Mouse (Mus musculus): Measurements from ENCODE around the gene Rbp4.

Gene Rbp4

DNA sequence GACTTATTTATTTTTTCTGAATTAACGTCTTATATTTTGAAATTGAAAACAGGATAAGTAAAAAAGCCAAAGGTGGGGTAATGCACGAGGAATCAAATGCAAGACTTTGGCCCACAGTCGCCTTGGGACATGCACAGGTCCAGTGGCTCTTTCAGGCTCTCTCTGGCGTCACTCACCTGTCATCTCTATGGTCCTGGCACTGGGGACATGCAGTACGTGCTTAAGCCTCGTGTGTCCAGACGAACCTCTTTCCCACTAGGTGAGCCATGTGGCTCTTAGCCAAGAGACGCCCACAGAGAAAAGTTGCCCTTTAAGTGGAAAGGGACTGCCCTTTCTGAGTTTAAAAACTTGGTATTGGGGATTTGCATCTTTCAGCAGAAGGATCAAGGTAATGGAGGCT is 35.7 kb downstream of the Rbp4 start:
- no peak for DNase-seq (ENCODE audit: low spot score)

DNA sequence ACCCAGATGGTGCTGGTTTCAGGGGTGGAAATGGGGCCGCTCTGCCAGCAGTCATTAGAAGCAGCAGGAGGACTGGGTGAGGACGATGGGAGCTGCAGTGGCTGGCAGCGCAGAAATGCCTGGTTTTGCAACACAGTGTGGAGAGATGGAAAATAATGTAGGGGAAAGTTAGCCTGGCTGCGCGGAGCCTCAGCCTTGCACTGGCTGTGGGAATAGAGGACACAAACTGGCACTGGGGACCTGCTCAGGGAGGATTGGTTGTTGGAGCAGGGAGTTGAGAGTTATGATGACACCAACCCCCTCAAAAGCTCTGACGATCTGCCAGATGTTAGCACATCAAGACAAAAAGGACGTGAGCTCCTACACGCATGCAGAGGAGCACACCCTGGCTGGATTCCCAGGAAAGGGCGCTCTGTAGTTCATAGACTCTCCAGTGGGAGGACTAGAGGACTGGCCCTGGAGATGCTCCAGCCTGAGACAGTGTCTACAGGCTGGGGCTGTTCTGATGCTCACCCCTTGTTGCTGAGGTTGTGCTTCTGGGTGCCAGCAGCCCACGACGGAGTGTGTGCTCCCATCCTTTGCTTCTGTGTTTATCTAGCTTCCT is 38.0 kb downstream of the Rbp4 start:
- peak; percentile 31 for DNase-seq (ENCODE audit: low spot score)

DNA sequence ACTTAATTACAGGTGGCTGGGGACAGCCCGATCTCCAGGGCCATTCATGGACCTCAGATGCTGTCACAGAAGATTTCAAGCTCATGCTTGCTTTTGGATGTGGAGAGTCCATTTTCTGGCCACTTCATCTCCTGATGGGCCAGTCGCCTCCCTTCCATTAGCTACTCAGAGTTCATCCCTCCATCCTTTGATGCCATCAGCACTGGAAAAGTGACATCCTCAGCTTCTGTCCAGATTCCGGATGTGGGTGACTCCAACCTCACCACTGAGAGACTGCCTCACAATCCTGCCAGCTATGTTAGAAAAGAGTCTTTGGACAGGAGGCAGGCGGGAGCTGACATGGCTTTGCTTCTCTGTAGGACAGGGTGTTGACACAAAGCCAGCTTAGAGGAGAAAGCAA is 39.2 kb downstream of the Rbp4 start:
- DNase-seq (ENCODE audit: low spot score) = no peak

DNA sequence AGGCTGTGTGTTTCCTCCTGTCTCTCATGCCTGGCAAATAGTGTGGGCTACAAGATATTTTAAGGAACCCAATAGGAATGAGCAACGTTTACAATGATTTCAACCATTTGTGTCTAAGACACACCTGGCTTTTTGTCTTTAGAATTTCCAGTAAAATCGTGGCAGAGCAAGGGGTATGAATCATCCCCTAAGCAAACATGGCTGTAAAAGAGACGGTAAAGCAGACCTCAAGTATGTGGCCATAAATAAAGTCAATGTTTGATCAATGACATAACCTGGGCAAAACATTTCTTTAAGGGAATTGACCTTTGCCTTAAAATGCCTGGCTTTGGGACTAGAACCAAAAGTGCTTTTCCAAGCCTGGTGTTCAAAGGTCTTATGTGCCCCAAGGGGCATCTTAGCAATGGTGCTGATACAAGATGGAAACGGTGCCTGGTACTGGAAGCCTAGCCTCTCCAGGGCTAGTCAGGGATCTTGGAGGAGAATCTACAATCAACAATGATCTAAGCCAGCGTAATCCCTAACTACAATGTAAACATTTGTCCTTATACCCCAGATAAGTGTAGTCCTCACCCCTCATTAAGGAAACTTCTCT is 42.1 kb downstream of the Rbp4 start:
- DNase-seq (ENCODE audit: low spot score) = no peak

DNA sequence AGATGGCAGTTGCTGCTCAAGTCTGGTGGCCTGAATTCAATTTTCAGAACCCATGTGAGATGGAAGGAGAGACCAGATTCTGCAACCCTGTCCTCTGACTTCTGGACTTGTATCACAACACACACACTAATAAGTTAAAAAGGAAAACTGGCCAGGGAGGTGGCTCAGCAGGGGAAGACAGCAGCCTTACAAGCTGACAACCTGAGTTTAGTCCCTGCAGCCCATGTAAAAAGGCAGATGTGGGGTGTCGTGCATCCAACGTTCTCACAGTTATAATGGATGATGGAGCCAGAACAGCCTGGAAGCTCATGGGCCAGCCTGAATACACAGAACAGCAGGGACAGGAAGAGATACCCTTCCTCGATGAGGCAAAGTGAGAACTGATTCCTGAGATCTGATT is 43.7 kb downstream of the Rbp4 start:
- no peak for DNase-seq (ENCODE audit: low spot score)

DNA sequence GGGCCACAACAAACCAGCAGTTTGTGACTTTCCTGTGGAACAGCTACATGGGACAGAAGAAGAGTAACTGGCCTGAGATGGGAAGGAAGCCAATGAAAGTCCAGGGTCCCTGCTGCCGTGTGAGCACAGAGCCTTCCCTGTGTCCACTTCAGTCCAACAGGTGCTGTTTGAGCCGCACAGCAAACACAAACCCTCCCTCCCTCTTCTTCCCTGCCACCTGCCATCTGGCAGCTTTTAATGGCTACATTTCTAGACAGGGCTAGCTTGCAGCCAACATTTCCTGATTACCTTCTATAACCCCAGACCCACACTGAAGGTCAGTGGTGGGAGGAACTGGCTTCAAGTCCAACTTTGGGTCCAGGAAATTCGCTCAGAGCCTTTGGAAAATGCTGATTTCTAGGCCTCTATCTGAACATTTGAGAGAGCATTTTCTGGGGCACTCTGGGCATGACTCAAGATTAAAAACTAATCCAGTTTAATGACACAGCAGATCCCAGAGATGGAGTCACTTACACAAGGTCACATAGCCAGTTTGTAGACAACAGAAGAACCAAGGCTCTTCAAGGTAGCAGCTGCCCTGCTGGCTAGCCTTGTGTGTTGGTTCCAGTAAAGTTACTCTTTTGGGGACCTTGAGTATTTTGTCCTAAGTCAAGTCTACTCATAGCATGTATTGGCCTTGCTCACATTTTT is 47.1 kb downstream of the Rbp4 start:
- DNase-seq (ENCODE audit: low spot score) = no peak

DNA sequence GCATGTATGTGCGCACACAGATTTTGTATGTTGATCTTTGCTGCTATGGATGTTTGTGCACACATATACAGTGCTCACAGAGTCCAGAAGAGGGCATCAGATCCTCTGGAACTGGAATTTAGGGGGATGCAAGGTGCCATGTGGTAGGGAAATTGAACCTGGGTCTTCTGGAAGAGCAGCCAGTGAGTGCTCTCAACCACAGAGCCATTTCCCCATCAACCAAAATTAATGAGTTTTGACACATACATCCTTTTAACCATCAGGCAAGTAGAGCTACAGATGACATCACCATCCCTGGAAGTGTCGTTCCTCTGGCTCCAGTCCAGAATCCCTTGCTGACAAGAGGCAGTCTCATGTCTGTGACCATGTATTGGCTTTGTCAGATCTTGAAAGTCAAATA is 48.8 kb downstream of the Rbp4 start:
- no peak for DNase-seq (ENCODE audit: low spot score)

DNA sequence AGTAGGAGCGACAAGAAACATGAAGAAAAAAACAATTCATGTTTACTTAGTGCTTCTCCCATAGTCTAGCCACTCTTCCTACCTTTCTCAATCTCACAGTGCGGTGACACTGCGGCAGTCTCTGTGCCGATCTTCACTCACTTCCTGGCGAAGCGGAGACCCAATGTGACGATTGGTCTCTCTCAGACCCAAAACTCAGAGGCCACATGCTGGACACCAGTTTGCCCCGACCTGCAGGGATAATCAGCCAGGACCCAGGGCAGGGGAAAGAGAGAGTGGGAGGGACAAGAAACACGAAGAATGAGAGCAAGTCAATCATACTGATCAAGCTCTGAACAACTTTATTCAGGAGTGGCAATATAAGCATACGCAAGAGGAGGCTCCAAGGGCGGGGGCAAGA is 50.0 kb downstream of the Rbp4 start:
- no peak for DNase-seq (ENCODE audit: low spot score)

DNA sequence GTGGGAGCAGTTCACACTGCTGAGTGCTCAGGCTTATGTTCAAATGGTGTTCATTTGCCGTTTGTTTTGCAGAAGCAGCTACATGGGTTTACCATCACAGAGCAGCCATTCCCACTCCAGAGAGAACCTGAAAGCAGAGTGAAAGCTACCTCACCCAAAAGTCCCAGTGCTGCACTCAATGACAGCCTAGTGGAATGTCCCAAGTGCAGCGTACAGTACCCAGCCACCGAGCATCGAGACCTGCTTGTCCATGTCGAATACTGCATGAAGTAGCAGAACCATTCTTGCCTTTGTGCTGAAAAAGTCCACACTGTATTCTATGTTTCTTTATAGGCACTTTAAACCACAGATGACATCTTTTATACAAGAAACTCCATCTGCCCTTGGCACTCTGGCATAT is 51.9 kb downstream of the Rbp4 start:
- DNase-seq (ENCODE audit: low spot score) = no peak
